Mouse (Mus musculus) embryonic facial prominence, embryonic 14.5 days (tissue): ENCODE results near the gene Bcas2. TPM values are rescaled to one million over a fixed set of nuclear protein-coding genes. Genes with fewer than 3 reads are reported as not detected.
A peak's percentile ranks its signal among the peaks of the same experiment; 100 is the strongest.
"Not testable (repeated sequence)": the region's sequence is repeated elsewhere in the genome, so short reads cannot be mapped to it uniquely, and the experiment has no call there.

ENCODE experiments used
- ATAC-seq: fragments of 200-750 bp; cut with Nextera tagmentation; 2 replicates; pipeline ENCODE4 v1.8.0; 2017; ENCODE audit warnings: low read depth, moderate number of reproducible peaks, moderate TSS enrichment
- DNase-seq: peaks from one replicate; pipeline ENCODE4 v3.0.0-alpha.2; 2015; ENCODE audit warnings: low spot score
- H3K27ac ChIP-seq: fragments of 300-500 bp; sonication (generic); replicated peaks from 2 replicates; pipeline ENCODE4 v1.5.1; 2014; ENCODE audit warnings: low read depth, mild to moderate bottlenecking, low read length, moderate library complexity
- H3K27me3 ChIP-seq: fragments of 300-500 bp; sonication (generic); replicated peaks from 2 replicates; pipeline ENCODE4 v1.6.1; 2014; ENCODE audit warnings: low read length; ENCODE audit not compliant: control insufficient read depth, insufficient read depth
- H3K36me3 ChIP-seq: fragments of 300-500 bp; sonication (generic); 2 replicates; pipeline ENCODE4 v1.6.1; 2014; ENCODE audit warnings: low read length, mixed read lengths; ENCODE audit not compliant: control insufficient read depth, insufficient read depth
- H3K4me1 ChIP-seq: fragments of 300-500 bp; sonication (generic); 2 replicates; pipeline ENCODE4 v1.6.1; 2014; ENCODE audit warnings: antibody characterized with exemption, low read length; ENCODE audit not compliant: control insufficient read depth, insufficient read depth
- H3K4me2 ChIP-seq: fragments of 300-500 bp; sonication (generic); 2 replicates; pipeline ENCODE4 v1.6.1; 2014; ENCODE audit warnings: low read depth, mild to moderate bottlenecking, low read length, moderate library complexity, mixed read lengths
- H3K4me3 ChIP-seq: fragments of 300-500 bp; sonication (generic); 2 replicates; pipeline ENCODE4 v1.5.1; 2014; ENCODE audit warnings: low read depth, mild to moderate bottlenecking, low read length
- H3K9ac ChIP-seq: fragments of 300-500 bp; sonication (generic); 2 replicates; pipeline ENCODE4 v1.6.1; 2014; ENCODE audit warnings: low read depth, mild to moderate bottlenecking, low read length, moderate library complexity, mixed read lengths
- H3K9me3 ChIP-seq: fragments of 300-500 bp; sonication (generic); 2 replicates; pipeline ENCODE4 v1.6.1; 2016; ENCODE audit warnings: low read length; ENCODE audit not compliant: control insufficient read depth
- WGBS: fragments of 180-500 bp; shearing (Covaris S2); extraction: QIAGEN DNeasy Blood & Tissue Kit; methylation state at CpG from one replicate; pipeline ENCODE4 v1.1.7; 2014; 5-methylcytosine and 5-hydroxymethylcytosine counted together
- polyA plus RNA-seq: library from polyadenylated mRNA; unstranded; fragments of >200 nt; fragmentation: Nextera tagmentation; extraction: Ambion mirVana; gene quantifications from 2 replicates; pipeline ENCODE4 v1.2.1, GENCODE M21; 2014

The Bcas2 gene
- polyA plus RNA-seq, 1 experiment from 2014 or later, result 143 TPM

DNA sequence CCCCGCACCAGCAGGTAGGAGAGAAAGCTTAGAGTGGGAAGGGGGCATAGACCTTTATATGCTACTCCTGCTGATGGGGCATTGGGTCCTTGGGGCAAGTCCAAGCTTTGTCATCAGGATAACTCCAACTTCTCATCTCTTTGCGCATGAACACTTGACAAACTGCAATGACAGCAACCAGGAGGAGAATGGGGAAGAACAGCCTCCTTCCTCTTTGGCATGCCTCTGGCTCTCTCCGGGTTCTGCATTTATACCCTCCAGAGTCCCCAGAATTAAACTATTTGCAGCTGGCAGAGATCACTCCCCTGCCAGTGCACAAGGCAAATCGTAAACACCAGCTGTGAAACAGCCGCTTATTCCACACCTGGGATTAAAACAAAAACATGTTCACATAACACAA, 42.1 kb downstream of the Bcas2 start:
- H3K9ac ChIP-seq, result no peak overlapping the region
- no peak overlapping the region for H3K4me3 ChIP-seq
- no peaks in the 10 kb centered on the region for H3K4me1 ChIP-seq
- no peaks in the 10 kb centered on the region for H3K9me3 ChIP-seq
- 56% methylated on average over 5 of the region's 5 CpGs for WGBS
- no peaks in the 10 kb centered on the region for H3K36me3 ChIP-seq
- ATAC-seq (no peak), DNase-seq (peak; percentile 8)
- no peaks in the 10 kb centered on the region for H3K27me3 ChIP-seq
- H3K27ac ChIP-seq, result no peak overlapping the region
- no peak overlapping the region for H3K4me2 ChIP-seq

DNA sequence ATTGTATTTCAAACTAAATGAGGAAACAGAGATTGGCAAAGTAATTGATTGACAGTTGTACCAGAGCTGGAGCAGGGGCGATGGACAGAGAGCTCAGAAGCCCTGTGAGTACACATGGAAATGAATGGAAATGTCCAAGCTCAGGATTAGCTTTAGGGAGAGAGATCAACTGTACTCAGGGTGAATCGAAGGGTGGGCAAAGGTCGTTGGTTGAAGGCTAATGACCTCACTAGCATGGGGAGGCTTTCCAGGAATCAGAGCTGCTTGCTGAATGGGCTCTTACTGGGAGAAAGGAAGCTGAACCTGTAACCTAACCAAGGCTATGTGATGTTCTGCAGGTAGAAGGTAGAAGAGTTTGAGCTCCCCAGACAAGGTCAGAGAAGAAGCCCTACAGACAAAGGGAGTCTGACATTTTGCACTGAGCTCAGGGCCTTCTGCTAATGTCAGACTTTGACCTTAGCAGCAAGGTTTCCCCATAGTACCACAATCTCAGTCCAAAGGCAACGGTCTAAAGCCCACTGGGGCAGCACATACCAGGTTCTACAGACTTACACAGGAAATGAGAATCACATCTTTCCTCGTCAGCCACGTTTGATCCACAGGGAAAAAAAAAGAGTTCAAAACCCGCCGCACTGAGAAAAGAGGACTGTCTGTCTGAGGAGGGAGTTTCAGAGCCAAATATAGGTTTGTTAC, 43.3 kb downstream of the Bcas2 start:
- no peak for DNase-seq
- 80% methylated on average over 8 of the region's 8 CpGs for WGBS

DNA sequence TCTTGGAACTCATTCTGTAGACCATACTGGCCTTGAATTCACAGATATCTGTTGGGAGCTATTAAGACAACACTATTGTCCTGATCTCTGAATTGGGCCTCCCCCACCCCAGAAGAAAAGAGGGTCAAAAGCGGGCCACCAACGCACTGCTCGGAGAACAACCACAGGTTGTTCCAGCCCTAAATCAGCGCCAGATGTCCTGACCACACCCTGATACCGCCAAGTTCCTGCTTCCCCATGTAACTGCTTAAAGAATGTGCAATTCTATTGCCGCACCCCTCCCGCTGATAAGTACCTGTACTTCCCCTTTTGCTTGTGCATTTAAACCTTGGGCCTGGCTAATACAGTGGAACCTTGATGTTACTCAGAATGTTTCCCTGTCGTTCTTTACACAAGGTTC, 43.9 kb downstream of the Bcas2 start:
- H3K4me2 ChIP-seq, H3K4me1 ChIP-seq, H3K9ac ChIP-seq, H3K4me3 ChIP-seq, H3K27ac ChIP-seq, DNase-seq, H3K27me3 ChIP-seq, H3K9me3 ChIP-seq, ATAC-seq, H3K36me3 ChIP-seq: not testable (repeated sequence)
- 78% methylated on average over 8 of the region's 8 CpGs for WGBS

More for the DNA sequence above, 43.3 kb downstream of the Bcas2 start:
- H3K4me1 ChIP-seq, result no peaks in the 10 kb centered on the region
- H3K27ac ChIP-seq, result no peak overlapping the region
- no peak for ATAC-seq
- H3K9ac ChIP-seq, result no peak overlapping the region
- H3K36me3 ChIP-seq, result no peaks in the 10 kb centered on the region
- H3K27me3 ChIP-seq, result no peaks in the 10 kb centered on the region
- H3K4me2 ChIP-seq, result no peak overlapping the region
- no peak overlapping the region for H3K4me3 ChIP-seq
- H3K9me3 ChIP-seq, result no peaks in the 10 kb centered on the region

DNA sequence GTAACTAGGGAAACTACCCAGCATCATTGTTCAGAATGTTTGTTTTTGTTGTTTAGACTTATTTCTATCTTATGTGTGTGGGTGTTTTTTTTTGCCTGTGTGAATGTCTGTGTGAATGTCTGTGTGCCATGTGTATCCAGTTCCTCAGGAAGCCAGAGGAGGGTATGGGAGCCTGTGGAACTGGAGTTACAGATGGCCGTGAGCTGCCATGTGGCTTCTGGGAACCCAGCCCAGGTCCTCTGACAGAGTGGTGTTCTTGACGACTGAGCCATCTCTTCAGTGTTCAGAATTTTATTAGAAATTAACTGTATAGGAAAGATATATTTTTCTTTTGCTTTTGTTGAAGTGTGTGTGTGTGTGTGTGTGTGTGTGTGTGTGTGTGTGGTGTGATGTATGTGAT, 50.0 kb downstream of the Bcas2 start:
- WGBS, result 49% methylated on average over 2 of the region's 2 CpGs
- no peak for ATAC-seq
- DNase-seq, result no peak
- Histone ChIP-seq H3K4me2 (no peak overlapping the region), H3K9ac (no peak overlapping the region), H3K36me3 (no peaks in the 10 kb centered on the region), H3K4me3 (no peak overlapping the region), H3K9me3 (no peaks in the 10 kb centered on the region), H3K27ac (no peak overlapping the region), H3K4me1 (no peaks in the 10 kb centered on the region), H3K27me3 (no peaks in the 10 kb centered on the region)

DNA sequence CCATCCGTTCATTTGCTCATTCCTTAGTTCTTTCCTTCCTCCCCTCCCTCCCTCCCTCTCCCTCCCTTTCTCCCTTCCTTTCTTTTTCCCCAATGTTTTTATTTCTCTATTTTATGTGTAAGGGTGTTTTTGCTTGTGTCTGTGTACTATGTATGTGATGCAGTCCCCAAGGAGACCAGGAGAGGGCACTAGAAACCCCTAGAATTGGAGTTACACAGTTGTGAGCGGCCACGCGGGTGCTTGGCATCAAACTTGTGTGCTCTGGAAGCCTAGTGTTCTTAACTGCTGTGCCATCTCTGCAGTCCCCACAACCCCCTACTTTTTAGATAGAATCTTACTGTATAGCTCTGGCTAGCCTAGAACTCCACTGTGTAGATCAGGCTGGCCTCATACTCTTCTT, 52.3 kb downstream of the Bcas2 start:
- H3K9me3 ChIP-seq, result peaks cover 13% of the 10 kb centered on the region; the same call in 1 of the 2 replicates
- H3K36me3 ChIP-seq, result no peaks in the 10 kb centered on the region
- H3K27me3 ChIP-seq, result no peaks in the 10 kb centered on the region
- no peaks in the 10 kb centered on the region for H3K4me1 ChIP-seq
- no peak for ATAC-seq
- no peak for DNase-seq
- no peak overlapping the region for H3K9ac ChIP-seq
- no peak overlapping the region for H3K27ac ChIP-seq
- no peak overlapping the region for H3K4me2 ChIP-seq
- no peak overlapping the region for H3K4me3 ChIP-seq
- 58% methylated on average over 4 of the region's 4 CpGs for WGBS

DNA sequence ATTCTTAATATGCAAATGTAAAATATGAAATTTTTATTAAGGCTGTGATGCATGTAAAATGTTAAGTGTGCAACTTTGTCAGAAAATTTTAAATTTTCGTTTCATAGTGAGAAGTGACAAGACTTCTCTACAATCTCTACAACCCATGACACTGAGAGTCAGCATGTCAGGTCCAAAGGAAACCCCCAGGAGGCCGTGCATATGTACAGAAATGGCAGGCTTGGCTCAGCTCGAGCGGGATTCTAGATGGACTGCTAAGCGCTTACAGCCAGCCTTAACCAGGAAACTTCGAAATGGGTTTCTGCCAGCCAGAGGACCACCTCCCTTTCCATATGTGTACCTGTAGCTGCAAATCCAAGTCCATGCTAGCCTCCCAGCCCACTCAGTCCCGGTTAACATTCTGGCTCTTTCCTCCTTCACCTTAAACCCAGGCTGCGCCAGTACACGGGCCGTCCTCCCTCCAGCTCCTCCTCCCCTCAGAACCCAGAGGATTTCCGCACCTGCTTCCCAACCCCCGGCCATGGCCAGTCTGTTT, 52.8 kb downstream of the Bcas2 start:
- Histone ChIP-seq H3K4me1 (no peaks in the 10 kb centered on the region), H3K4me2 (no peak overlapping the region), H3K4me3 (no peak overlapping the region), H3K27ac (no peak overlapping the region), H3K9me3 (peaks cover 13% of the 10 kb centered on the region; the same call in 1 of the 2 replicates), H3K9ac (no peak overlapping the region), H3K36me3 (no peaks in the 10 kb centered on the region), H3K27me3 (no peaks in the 10 kb centered on the region)
- 75% methylated on average over 12 of the region's 12 CpGs for WGBS
- DNase-seq, result no peak
- no peak for ATAC-seq

DNA sequence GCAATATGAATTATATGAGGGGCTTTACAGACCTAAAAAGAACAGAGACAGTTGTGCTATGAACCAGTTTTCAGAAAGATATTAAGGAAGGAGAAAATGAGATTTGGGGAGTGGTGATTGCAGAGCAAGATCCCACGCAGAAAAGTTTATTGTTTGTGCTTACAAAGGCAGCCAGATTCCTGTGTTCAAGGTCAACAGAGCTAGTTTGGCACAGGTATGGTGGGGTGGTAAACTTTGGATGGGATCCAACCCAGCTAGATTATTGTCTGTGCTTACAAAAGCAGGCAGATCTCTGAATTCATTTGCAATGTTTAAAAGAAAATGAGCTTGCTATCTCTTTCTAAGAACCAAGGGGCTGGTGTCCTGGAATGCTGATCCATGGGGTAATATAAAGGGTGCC, 56.3 kb downstream of the Bcas2 start:
- H3K27me3 ChIP-seq, result no peaks in the 10 kb centered on the region
- WGBS, result 96% methylated on average over 1 of the region's 1 CpGs
- no peaks in the 10 kb centered on the region for H3K4me1 ChIP-seq
- no peaks in the 10 kb centered on the region for H3K36me3 ChIP-seq
- H3K4me2 ChIP-seq, result no peak overlapping the region
- no peak overlapping the region for H3K4me3 ChIP-seq
- ATAC-seq (no peak), DNase-seq (no peak)
- no peak overlapping the region for H3K27ac ChIP-seq
- no peak overlapping the region for H3K9ac ChIP-seq
- H3K9me3 ChIP-seq, result peaks cover 16% of the 10 kb centered on the region; the same call in 1 of the 2 replicates
